Mouse (Mus musculus): ENCODE results near the gene Ctnnd2. TPM values are rescaled to one million over a fixed set of nuclear protein-coding genes. Genes with fewer than 3 reads are reported as not detected.

Ctnnd2 gene
- polyA plus RNA-seq, 1 experiment from 2014 or later = 19.9 TPM

GRCm38 (mm10) chr15:30962421-30963160 lies 790.2 kb downstream of the Ctnnd2 start:
- Histone ChIP-seq H3K4me2 (no peak overlapping the region), H3K4me3 (ENCODE audit: low read depth, low read length) (no peak overlapping the region), H3K9ac (no peak overlapping the region), H3K27me3 (ENCODE audit: insufficient read depth, low read length) (no peaks in the 10 kb centered on the region), H3K9me3 (ENCODE audit: low read depth, low read length) (no peaks in the 10 kb centered on the region), H3K4me1 (ENCODE audit: insufficient read depth) (no peaks in the 10 kb centered on the region), H3K27ac (ENCODE audit: low read depth) (no peak overlapping the region), H3K36me3 (ENCODE audit: insufficient read depth) (no peaks in the 10 kb centered on the region)
- no peak for TF ChIP-seq CTCF (IDR thresholded peaks at IDR 0.05; ENCODE audit: low read depth)
- 73% methylated on average over 8 of the region's 8 CpGs for WGBS
- DNase-seq (no peak), ATAC-seq (ENCODE audit: insufficient read depth) (no peak)

- Histone ChIP-seq H3K9me3 (ENCODE audit: low read depth, low read length) (no peaks in the 10 kb centered on the region), H3K4me3 (ENCODE audit: low read depth, low read length) (no peak overlapping the region), H3K4me2 (no peak overlapping the region), H3K9ac (no peak overlapping the region), H3K27me3 (ENCODE audit: insufficient read depth, low read length) (no peaks in the 10 kb centered on the region), H3K4me1 (ENCODE audit: insufficient read depth) (no peaks in the 10 kb centered on the region), H3K27ac (ENCODE audit: low read depth) (no peak overlapping the region), H3K36me3 (ENCODE audit: insufficient read depth) (no peaks in the 10 kb centered on the region)
- DNase-seq (no peak), ATAC-seq (ENCODE audit: insufficient read depth) (no peak)
- 59% methylated on average over 7 of the region's 7 CpGs for WGBS
- no peak for TF ChIP-seq CTCF (IDR thresholded peaks at IDR 0.05; ENCODE audit: low read depth)
Observed at GRCm38 (mm10) chr15:30964046-30964445, 791.7 kb downstream of the Ctnnd2 start.

- Histone ChIP-seq H3K9me3 (ENCODE audit: low read depth, low read length) (no peaks in the 10 kb centered on the region), H3K4me1 (ENCODE audit: insufficient read depth) (no peaks in the 10 kb centered on the region), H3K4me2 (no peak overlapping the region), H3K36me3 (ENCODE audit: insufficient read depth) (no peaks in the 10 kb centered on the region), H3K9ac (no peak overlapping the region), H3K4me3 (ENCODE audit: low read depth, low read length) (no peak overlapping the region), H3K27ac (ENCODE audit: low read depth) (no peak overlapping the region), H3K27me3 (ENCODE audit: insufficient read depth, low read length) (no peaks in the 10 kb centered on the region)
- TF ChIP-seq CTCF (IDR thresholded peaks at IDR 0.05; ENCODE audit: low read depth) = no peak
- 78% methylated on average over 4 of the region's 4 CpGs for WGBS
- ATAC-seq (ENCODE audit: insufficient read depth) = no peak
- no peak for DNase-seq
Observed at GRCm38 (mm10) chr15:30964865-30965679, 792.7 kb downstream of the Ctnnd2 start.

GRCm38 (mm10) chr15:30966826-30967225 lies 794.4 kb downstream of the Ctnnd2 start:
- ATAC-seq (ENCODE audit: insufficient read depth) = no peak
- no peaks in the 10 kb centered on the region for H3K4me1 ChIP-seq (ENCODE audit: insufficient read depth)
- TF ChIP-seq CTCF (IDR thresholded peaks at IDR 0.05; ENCODE audit: low read depth) = no peak
- H3K4me2 ChIP-seq = no peak overlapping the region
- H3K27ac ChIP-seq (ENCODE audit: low read depth) = no peak overlapping the region
- no peak for DNase-seq
- 94% methylated on average over 7 of the region's 7 CpGs for WGBS
- no peaks in the 10 kb centered on the region for H3K9me3 ChIP-seq (ENCODE audit: low read depth, low read length)
- H3K36me3 ChIP-seq (ENCODE audit: insufficient read depth) = no peaks in the 10 kb centered on the region
- no peak overlapping the region for H3K4me3 ChIP-seq (ENCODE audit: low read depth, low read length)
- no peaks in the 10 kb centered on the region for H3K27me3 ChIP-seq (ENCODE audit: insufficient read depth, low read length)
- H3K9ac ChIP-seq = no peak overlapping the region

GRCm38 (mm10) chr15:30974436-30974835 lies 802.0 kb downstream of the Ctnnd2 start:
- no peak overlapping the region for H3K9ac ChIP-seq
- H3K4me2 ChIP-seq = no peak overlapping the region
- TF ChIP-seq CTCF (IDR thresholded peaks at IDR 0.05; ENCODE audit: low read depth) = no peak
- WGBS = 75% methylated on average over 1 of the region's 1 CpGs
- H3K9me3 ChIP-seq (ENCODE audit: low read depth, low read length) = no peaks in the 10 kb centered on the region
- H3K27ac ChIP-seq (ENCODE audit: low read depth) = no peak overlapping the region
- ATAC-seq (ENCODE audit: insufficient read depth) = no peak
- no peaks in the 10 kb centered on the region for H3K4me1 ChIP-seq (ENCODE audit: insufficient read depth)
- no peak overlapping the region for H3K4me3 ChIP-seq (ENCODE audit: low read depth, low read length)
- no peak for DNase-seq
- no peaks in the 10 kb centered on the region for H3K27me3 ChIP-seq (ENCODE audit: insufficient read depth, low read length)
- no peaks in the 10 kb centered on the region for H3K36me3 ChIP-seq (ENCODE audit: insufficient read depth)

GRCm38 (mm10) chr15:30974991-30975775 lies 802.8 kb downstream of the Ctnnd2 start:
- Histone ChIP-seq H3K36me3 (ENCODE audit: insufficient read depth) (no peaks in the 10 kb centered on the region), H3K27ac (ENCODE audit: low read depth) (no peak overlapping the region), H3K4me3 (ENCODE audit: low read depth, low read length) (no peak overlapping the region), H3K9me3 (ENCODE audit: low read depth, low read length) (no peaks in the 10 kb centered on the region), H3K4me2 (no peak overlapping the region), H3K4me1 (ENCODE audit: insufficient read depth) (no peaks in the 10 kb centered on the region), H3K27me3 (ENCODE audit: insufficient read depth, low read length) (no peaks in the 10 kb centered on the region), H3K9ac (no peak overlapping the region)
- peak; percentile 35 for DNase-seq
- ATAC-seq (ENCODE audit: insufficient read depth) = peak; percentile 73; the same call in 1 of the 2 replicates
- TF ChIP-seq CTCF (IDR thresholded peaks at IDR 0.05; ENCODE audit: low read depth) = no peak
- WGBS = 74% methylated on average over 16 of the region's 16 CpGs
